Mouse (Mus musculus): ENCODE measurements around the gene Cnr2. TPM values are rescaled to one million over a fixed set of nuclear protein-coding genes. Genes with fewer than 3 reads are reported as not detected.

Cnr2 gene
- polyA plus RNA-seq, 1 experiment from 2014 or later, result 2.8 TPM

GRCm38 (mm10) chr4:135889146-135889883, 5.9 kb upstream of the Cnr2 start:
- ATAC-seq (ENCODE audit: insufficient read depth), result no peak
- H3K9me3 ChIP-seq (replicated peaks), result no peaks in the 10 kb centered on the region
- 68% methylated on average over 7 of the region's 7 CpGs for WGBS (ENCODE audit: insufficient replicate concordance)
- no peaks in the 10 kb centered on the region for H3K27me3 ChIP-seq
- no peak overlapping the region for H3K4me3 ChIP-seq (replicated peaks)
- no peaks in the 10 kb centered on the region for H3K36me3 ChIP-seq (replicated peaks)
- H3K27ac ChIP-seq (replicated peaks), result no peak overlapping the region
- no peak overlapping the region for H3K9ac ChIP-seq
- peaks cover 21% of the 10 kb centered on the region for H3K4me1 ChIP-seq (replicated peaks)
- no peak overlapping the region for H3K4me2 ChIP-seq

DNA sequence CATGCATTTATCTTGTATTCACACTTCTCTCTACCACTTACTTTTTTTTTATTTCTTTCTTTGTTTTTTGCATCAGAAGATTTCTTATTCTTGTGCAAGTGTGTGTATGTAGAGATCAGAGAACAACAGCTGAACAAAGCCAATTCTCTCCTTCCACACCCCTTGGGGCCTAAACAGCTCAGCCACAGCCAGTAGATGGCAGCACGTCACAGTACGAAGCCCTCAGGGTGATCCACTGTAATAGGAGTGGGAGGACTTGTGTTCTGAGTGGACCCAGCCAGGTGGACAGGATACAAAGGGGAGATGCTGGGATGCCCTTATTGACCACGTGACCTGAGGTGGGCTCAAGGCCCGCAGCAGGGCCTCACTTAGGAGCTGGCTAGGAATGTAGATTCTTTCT, 5.3 kb upstream of the Cnr2 start:
- Histone ChIP-seq H3K4me3 (replicated peaks) (no peak overlapping the region), H3K27ac (replicated peaks) (no peak overlapping the region), H3K4me1 (replicated peaks) (peaks cover 26% of the 10 kb centered on the region), H3K9ac (no peak overlapping the region), H3K9me3 (replicated peaks) (no peaks in the 10 kb centered on the region), H3K36me3 (replicated peaks) (no peaks in the 10 kb centered on the region), H3K4me2 (no peak overlapping the region), H3K27me3 (no peaks in the 10 kb centered on the region)
- 3% methylated on average over 4 of the region's 4 CpGs for WGBS (ENCODE audit: insufficient replicate concordance)
- peak; percentile 58; the same call in 1 of the 2 replicates for ATAC-seq (ENCODE audit: insufficient read depth)

DNA sequence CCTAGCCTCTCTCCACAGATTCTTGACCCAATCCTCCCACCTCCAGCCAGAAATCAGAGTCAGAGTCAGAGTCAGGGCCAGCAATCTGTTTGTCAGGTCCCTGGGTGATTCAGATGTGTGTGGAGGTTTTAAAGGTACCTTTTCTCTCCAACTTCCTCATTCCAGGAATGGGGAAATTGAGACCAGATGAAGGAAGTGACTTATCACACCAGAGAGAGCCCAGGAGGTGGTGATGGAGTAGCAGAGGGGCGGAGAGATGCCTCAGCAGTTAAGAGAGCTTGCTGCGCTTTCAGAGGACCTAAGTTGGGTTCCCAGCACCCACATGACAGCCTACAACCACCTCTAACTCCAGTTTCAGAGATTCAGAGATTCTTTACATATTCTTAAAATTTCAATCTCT, 3.7 kb upstream of the Cnr2 start:
- ATAC-seq (ENCODE audit: insufficient read depth), result no peak

DNA sequence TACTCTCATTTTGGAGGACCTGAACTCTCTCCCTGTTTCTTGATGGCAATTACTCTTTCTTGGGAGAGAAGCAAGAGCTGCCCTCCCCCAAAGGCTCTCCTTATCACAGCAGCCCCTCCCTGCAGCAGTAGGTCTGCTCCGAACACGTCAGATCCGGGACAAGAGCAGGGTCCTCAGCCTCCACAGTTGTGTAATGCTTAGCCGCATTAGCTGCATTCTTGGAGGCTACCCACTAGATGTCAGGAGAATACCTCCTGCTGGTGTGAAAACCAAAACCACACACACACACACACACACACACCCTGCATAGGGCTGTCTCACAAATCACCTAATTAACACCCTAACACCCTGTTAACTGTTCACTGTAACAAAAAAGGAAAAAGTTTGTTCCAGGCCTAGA, 2.3 kb upstream of the Cnr2 start:
- WGBS (ENCODE audit: insufficient replicate concordance), result 19% methylated on average over 4 of the region's 4 CpGs

More for the DNA sequence above, 3.7 kb upstream of the Cnr2 start:
- H3K9ac ChIP-seq, result no peak overlapping the region
- WGBS (ENCODE audit: insufficient replicate concordance), result 64% methylated on average over 2 of the region's 2 CpGs
- peaks cover 42% of the 10 kb centered on the region for H3K4me1 ChIP-seq (replicated peaks)
- no peak overlapping the region for H3K27ac ChIP-seq (replicated peaks)
- no peaks in the 10 kb centered on the region for H3K36me3 ChIP-seq (replicated peaks)
- no peaks in the 10 kb centered on the region for H3K27me3 ChIP-seq
- H3K9me3 ChIP-seq (replicated peaks), result no peaks in the 10 kb centered on the region
- no peak overlapping the region for H3K4me2 ChIP-seq
- H3K4me3 ChIP-seq (replicated peaks), result no peak overlapping the region

DNA sequence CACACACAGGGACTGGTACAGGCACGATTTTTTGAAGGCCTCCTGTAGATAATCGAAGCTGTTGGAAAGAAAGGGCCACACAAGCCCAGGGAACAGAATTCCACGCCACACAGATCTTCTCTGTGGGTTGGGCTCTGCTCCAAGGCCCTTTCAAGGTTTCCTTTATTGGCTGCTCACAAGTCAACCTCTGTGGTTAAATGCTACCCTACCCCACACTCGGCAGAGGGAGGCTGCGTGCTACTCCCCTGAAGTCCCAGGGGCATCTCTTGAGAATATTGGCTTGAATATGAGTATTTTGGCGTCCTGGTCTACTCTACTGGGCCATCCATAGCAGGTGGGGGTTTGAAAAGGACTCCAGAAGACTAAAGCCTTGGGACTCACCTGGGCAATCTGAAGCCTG, 963 bp downstream of the Cnr2 start:
- H3K4me2 ChIP-seq, result peak overlapping the region; percentile 61
- peak overlapping the region; percentile 6; the same call in 1 of the 2 replicates for H3K9ac ChIP-seq

More for the DNA sequence above, 2.3 kb upstream of the Cnr2 start:
- no peak overlapping the region; the same call in 1 of the 2 replicates for H3K9ac ChIP-seq
- H3K9me3 ChIP-seq (replicated peaks), result no peaks in the 10 kb centered on the region
- H3K4me2 ChIP-seq, result no peak overlapping the region
- 0 out of 2 replicates have a peak, but pooled peaks have one; percentile 33 for ATAC-seq (ENCODE audit: insufficient read depth)
- H3K4me1 ChIP-seq (replicated peaks), result peaks cover 56% of the 10 kb centered on the region
- H3K36me3 ChIP-seq (replicated peaks), result no peaks in the 10 kb centered on the region
- no peak overlapping the region for H3K27ac ChIP-seq (replicated peaks)
- no peaks in the 10 kb centered on the region for H3K27me3 ChIP-seq
- no peak overlapping the region for H3K4me3 ChIP-seq (replicated peaks)

GRCm38 (mm10) chr4:135898380-135899049, 3.3 kb downstream of the Cnr2 start:
- Histone ChIP-seq H3K27me3 (no peaks in the 10 kb centered on the region), H3K9me3 (replicated peaks) (no peaks in the 10 kb centered on the region), H3K4me3 (replicated peaks) (peak overlapping the region; percentile 11; the same call in 1 of the 2 replicates), H3K4me1 (replicated peaks) (peaks cover 57% of the 10 kb centered on the region), H3K9ac (peak overlapping the region; percentile 32; the same call in 1 of the 2 replicates), H3K27ac (replicated peaks) (peak overlapping the region; percentile 87), H3K36me3 (replicated peaks) (no peaks in the 10 kb centered on the region), H3K4me2 (peak overlapping the region; percentile 61)
- 10% methylated on average over 9 of the region's 9 CpGs for WGBS (ENCODE audit: insufficient replicate concordance)
- ATAC-seq (ENCODE audit: insufficient read depth), result peak; percentile 86

More for the DNA sequence above, 963 bp downstream of the Cnr2 start:
- H3K9me3 ChIP-seq (replicated peaks), result no peaks in the 10 kb centered on the region
- no peaks in the 10 kb centered on the region for H3K36me3 ChIP-seq (replicated peaks)
- no peak for ATAC-seq (ENCODE audit: insufficient read depth)
- H3K27me3 ChIP-seq, result no peaks in the 10 kb centered on the region
- peak overlapping the region; percentile 71 for H3K27ac ChIP-seq (replicated peaks)
- peak overlapping the region; percentile 40 for H3K4me3 ChIP-seq (replicated peaks)
- H3K4me1 ChIP-seq (replicated peaks), result peaks cover 69% of the 10 kb centered on the region
- 27% methylated on average over 6 of the region's 6 CpGs for WGBS (ENCODE audit: insufficient replicate concordance)

- H3K27ac ChIP-seq (replicated peaks), result peak overlapping the region; percentile 87
- WGBS (ENCODE audit: insufficient replicate concordance), result 53% methylated on average over 7 of the region's 7 CpGs
- no peaks in the 10 kb centered on the region for H3K36me3 ChIP-seq (replicated peaks)
- H3K27me3 ChIP-seq, result no peaks in the 10 kb centered on the region
- H3K4me1 ChIP-seq (replicated peaks), result peaks cover 57% of the 10 kb centered on the region
- H3K9ac ChIP-seq, result no peak overlapping the region
- ATAC-seq (ENCODE audit: insufficient read depth), result no peak
- no peaks in the 10 kb centered on the region for H3K9me3 ChIP-seq (replicated peaks)
- no peak overlapping the region for H3K4me3 ChIP-seq (replicated peaks)
- H3K4me2 ChIP-seq, result no peak overlapping the region
These were observed 3.9 kb downstream of the Cnr2 start for GRCm38 (mm10) chr4:135899050-135899448.

DNA sequence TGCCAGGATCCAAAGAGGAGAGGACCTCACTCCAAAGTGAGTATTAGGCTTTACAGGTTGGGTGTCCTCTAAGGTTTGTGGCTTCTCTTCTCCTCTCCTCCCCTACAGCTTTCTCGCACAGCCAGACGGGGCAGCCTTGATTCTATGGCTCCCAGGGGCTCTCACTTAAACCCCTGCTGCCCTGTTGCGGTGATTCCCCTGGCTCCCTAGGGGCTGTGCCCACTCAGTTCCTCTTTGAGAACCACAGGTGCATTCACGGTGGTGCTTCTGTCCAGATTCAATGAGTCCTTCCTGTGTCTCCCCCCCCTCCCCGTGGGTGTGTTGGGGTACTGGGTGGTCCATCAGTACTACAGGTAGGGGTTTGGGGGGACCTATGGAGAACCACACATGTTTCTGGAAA, 4.8 kb downstream of the Cnr2 start:
- no peak overlapping the region for H3K9ac ChIP-seq
- no peaks in the 10 kb centered on the region for H3K27me3 ChIP-seq
- H3K4me2 ChIP-seq, result no peak overlapping the region
- ATAC-seq (ENCODE audit: insufficient read depth), result no peak
- no peak overlapping the region for H3K4me3 ChIP-seq (replicated peaks)
- peaks cover 49% of the 10 kb centered on the region for H3K4me1 ChIP-seq (replicated peaks)
- no peak overlapping the region for H3K27ac ChIP-seq (replicated peaks)
- 69% methylated on average over 5 of the region's 5 CpGs for WGBS (ENCODE audit: insufficient replicate concordance)
- H3K9me3 ChIP-seq (replicated peaks), result no peaks in the 10 kb centered on the region
- H3K36me3 ChIP-seq (replicated peaks), result no peaks in the 10 kb centered on the region

DNA sequence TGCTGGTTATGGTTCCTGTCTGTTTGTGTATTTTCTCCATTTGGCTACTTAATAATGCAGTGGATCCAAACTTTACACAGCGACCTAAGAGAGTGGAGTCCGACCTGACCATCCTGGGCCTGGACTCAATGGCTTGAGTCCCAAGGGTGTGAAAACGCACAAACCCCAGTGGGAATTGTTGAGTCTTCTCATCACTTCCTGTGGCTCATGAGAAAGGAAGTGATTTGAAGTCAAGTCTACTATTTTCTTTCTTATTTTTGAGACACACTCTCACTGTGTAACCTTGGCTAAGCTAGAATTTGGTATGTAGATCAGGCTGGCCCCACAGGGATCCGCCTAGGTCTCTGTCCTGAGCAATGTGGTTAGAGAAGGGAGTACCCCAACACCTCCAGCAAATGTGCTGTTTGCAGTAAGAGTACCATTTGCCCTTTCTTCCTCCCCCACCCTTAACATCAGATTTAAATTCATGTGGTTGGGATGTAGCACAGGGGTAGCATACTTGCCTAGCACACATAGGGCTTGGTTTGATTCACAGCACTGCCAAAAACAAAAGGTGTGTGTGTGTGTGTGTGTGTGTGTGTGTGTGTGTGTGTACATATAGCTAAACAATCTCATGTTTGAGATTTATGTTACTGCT, 7.5 kb downstream of the Cnr2 start:
- H3K27ac ChIP-seq (replicated peaks), result no peak overlapping the region
- 78% methylated on average over 4 of the region's 4 CpGs for WGBS (ENCODE audit: insufficient replicate concordance)
- no peaks in the 10 kb centered on the region for H3K27me3 ChIP-seq
- peaks cover 33% of the 10 kb centered on the region for H3K4me1 ChIP-seq (replicated peaks)
- no peak overlapping the region for H3K9ac ChIP-seq
- no peaks in the 10 kb centered on the region for H3K36me3 ChIP-seq (replicated peaks)
- H3K4me3 ChIP-seq (replicated peaks), result no peak overlapping the region
- H3K4me2 ChIP-seq, result no peak overlapping the region
- H3K9me3 ChIP-seq (replicated peaks), result no peaks in the 10 kb centered on the region
- no peak for ATAC-seq (ENCODE audit: insufficient read depth)

GRCm38 (mm10) chr4:135904810-135905209, 9.6 kb downstream of the Cnr2 start:
- Histone ChIP-seq H3K9ac (no peak overlapping the region), H3K4me1 (replicated peaks) (peaks cover 20% of the 10 kb centered on the region), H3K9me3 (replicated peaks) (no peaks in the 10 kb centered on the region), H3K4me3 (replicated peaks) (no peak overlapping the region), H3K27me3 (no peaks in the 10 kb centered on the region), H3K36me3 (replicated peaks) (no peaks in the 10 kb centered on the region), H3K4me2 (no peak overlapping the region), H3K27ac (replicated peaks) (no peak overlapping the region)
- 44% methylated on average over 1 of the region's 1 CpGs for WGBS (ENCODE audit: insufficient replicate concordance)
- ATAC-seq (ENCODE audit: insufficient read depth), result no peak

DNA sequence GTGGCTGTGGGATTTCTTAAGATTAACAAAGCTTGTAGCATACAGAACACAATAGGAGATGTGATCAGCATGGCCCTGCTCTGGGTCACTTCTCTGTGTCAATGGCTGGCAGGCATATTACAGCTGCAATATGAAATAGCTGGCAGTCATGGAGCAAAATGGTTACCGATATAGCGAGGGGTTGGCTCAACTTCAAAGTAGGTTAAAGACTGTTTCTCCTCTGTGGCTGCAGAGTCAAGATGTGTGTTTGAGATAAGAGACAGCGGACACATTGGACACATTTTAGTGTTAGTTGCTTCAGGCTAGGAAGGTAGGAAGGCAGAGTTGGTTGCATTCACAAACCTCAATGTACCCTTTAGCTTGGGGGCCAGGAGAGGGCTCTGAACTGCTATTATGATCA, 11.4 kb downstream of the Cnr2 start:
- Histone ChIP-seq H3K4me1 (replicated peaks) (peaks cover 25% of the 10 kb centered on the region), H3K9me3 (replicated peaks) (no peaks in the 10 kb centered on the region), H3K36me3 (replicated peaks) (no peaks in the 10 kb centered on the region), H3K27me3 (no peaks in the 10 kb centered on the region), H3K9ac (no peak overlapping the region), H3K4me3 (replicated peaks) (no peak overlapping the region), H3K4me2 (peak overlapping the region; percentile 28; the same call in 1 of the 2 replicates), H3K27ac (replicated peaks) (peak overlapping the region; percentile 45)
- ATAC-seq (ENCODE audit: insufficient read depth), result peak; percentile 37; the same call in 1 of the 2 replicates
- 11% methylated on average over 3 of the region's 3 CpGs for WGBS (ENCODE audit: insufficient replicate concordance)
